Mouse (Mus musculus) midbrain, embryonic 10.5 days (tissue): ENCODE data around the gene Ccdc153. TPM values are rescaled to one million over a fixed set of nuclear protein-coding genes. Genes with fewer than 3 reads are reported as not detected.

ENCODE experiments used
- DNase-seq: peaks from one replicate; pipeline ENCODE4 v3.0.0-alpha.2; 2017; ENCODE audit warnings: low spot score
- H3K27ac ChIP-seq: fragments of 300-500 bp; sonication (generic); replicated peaks from 2 replicates; pipeline ENCODE4 v1.5.1; 2016; ENCODE audit warnings: mild to moderate bottlenecking
- H3K27me3 ChIP-seq: fragments of 300-500 bp; sonication (generic); 2 replicates; pipeline ENCODE4 v1.6.1; 2016; ENCODE audit warnings: low read depth, mild to moderate bottlenecking; ENCODE audit not compliant: poor library complexity, severe bottlenecking
- H3K36me3 ChIP-seq: fragments of 300-500 bp; sonication (generic); 2 replicates; pipeline ENCODE4 v1.6.1; 2016; ENCODE audit warnings: mild to moderate bottlenecking, moderate library complexity
- H3K4me1 ChIP-seq: fragments of 300-500 bp; sonication (generic); 2 replicates; pipeline ENCODE4 v1.6.1; 2016
- H3K4me3 ChIP-seq: fragments of 300-500 bp; sonication (generic); 2 replicates; pipeline ENCODE4 v1.5.1; 2016; ENCODE audit warnings: mild to moderate bottlenecking, moderate library complexity
- H3K9me3 ChIP-seq: fragments of 300-500 bp; sonication (generic); replicated peaks from 2 replicates; pipeline ENCODE4 v1.6.1; 2016; ENCODE audit warnings: mild to moderate bottlenecking
- WGBS: fragments of 180-500 bp; shearing (Covaris S2); methylation state at CpG from one replicate; pipeline ENCODE4 v1.1.7; 2016; 5-methylcytosine and 5-hydroxymethylcytosine counted together
- polyA plus RNA-seq: library from polyadenylated mRNA; unstranded; fragments of >200 nt; fragmentation: Nextera tagmentation; extraction: Ambion mirVana; gene quantifications from 2 replicates; pipeline ENCODE4 v1.2.1, GENCODE M21; 2016

Gene Ccdc153
- polyA plus RNA-seq, 1 experiment from 2014 or later: not detected

GRCm38 (mm10) chr9:44231609-44232008, 8.9 kb upstream of the Ccdc153 start:
- H3K27ac ChIP-seq: no peak overlapping the region
- peak overlapping the region; percentile 96; the same call in 1 of the 2 replicates for H3K4me3 ChIP-seq

GRCm38 (mm10) chr9:44233021-44233801, 7.3 kb upstream of the Ccdc153 start:
- Histone ChIP-seq H3K4me1 (peaks cover 27% of the 10 kb centered on the region), H3K36me3 (peaks cover under 1% of the 10 kb centered on the region; the same call in 1 of the 2 replicates)
- WGBS: under 1% methylated on average over 40 of the region's 40 CpGs

More at GRCm38 (mm10) chr9:44231609-44232008, 8.9 kb upstream of the Ccdc153 start:
- H3K9me3 ChIP-seq: no peaks in the 10 kb centered on the region
- DNase-seq: no peak
- no peaks in the 10 kb centered on the region for H3K27me3 ChIP-seq
- peaks cover 27% of the 10 kb centered on the region for H3K4me1 ChIP-seq
- peaks cover 8% of the 10 kb centered on the region for H3K36me3 ChIP-seq

GRCm38 (mm10) chr9:44233802-44234478, 6.5 kb upstream of the Ccdc153 start, which contains the start of gene Cbl:
TSS of gene Cbl (minus strand) at chr9:44234049.
- peaks cover 27% of the 10 kb centered on the region for H3K4me1 ChIP-seq
- H3K4me3 ChIP-seq: peak within 1 kb of the TSS; percentile 96
- H3K9me3 ChIP-seq: no peaks in the 10 kb centered on the region
- DNase-seq: peak; percentile 99
- peak within 1 kb of the TSS; percentile 94 for H3K27ac ChIP-seq
- WGBS: under 1% methylated on average over 76 of the region's 76 CpGs
- H3K36me3 ChIP-seq: no peaks in the 10 kb centered on the region
- H3K27me3 ChIP-seq: no peaks in the 10 kb centered on the region

More at GRCm38 (mm10) chr9:44233021-44233801, 7.3 kb upstream of the Ccdc153 start:
- DNase-seq: no peak
- H3K4me3 ChIP-seq: peak overlapping the region; percentile 96
- H3K9me3 ChIP-seq: no peaks in the 10 kb centered on the region
- no peaks in the 10 kb centered on the region for H3K27me3 ChIP-seq
- H3K27ac ChIP-seq: peak overlapping the region; percentile 94

GRCm38 (mm10) chr9:44234479-44235427, 5.7 kb upstream of the Ccdc153 start:
- Histone ChIP-seq H3K27me3 (no peaks in the 10 kb centered on the region), H3K9me3 (no peaks in the 10 kb centered on the region), H3K4me3 (peak overlapping the region; percentile 96), H3K4me1 (peaks cover 31% of the 10 kb centered on the region), H3K27ac (peak overlapping the region; percentile 94), H3K36me3 (no peaks in the 10 kb centered on the region)
- DNase-seq: peak; percentile 26
- 29% methylated on average over 19 of the region's 19 CpGs for WGBS

- Histone ChIP-seq H3K4me3 (no peak overlapping the region), H3K9me3 (no peaks in the 10 kb centered on the region), H3K27me3 (no peaks in the 10 kb centered on the region), H3K36me3 (no peaks in the 10 kb centered on the region), H3K27ac (no peak overlapping the region), H3K4me1 (peaks cover 34% of the 10 kb centered on the region)
- WGBS: 59% methylated on average over 4 of the region's 4 CpGs
- DNase-seq: no peak
These were observed 3.9 kb upstream of the Ccdc153 start for GRCm38 (mm10) chr9:44236601-44237000.

- Histone ChIP-seq H3K27ac (no peak overlapping the region), H3K27me3 (no peaks in the 10 kb centered on the region), H3K4me1 (peaks cover 29% of the 10 kb centered on the region), H3K9me3 (no peaks in the 10 kb centered on the region), H3K4me3 (no peak overlapping the region), H3K36me3 (no peaks in the 10 kb centered on the region)
- DNase-seq: no peak
- 81% methylated on average over 4 of the region's 4 CpGs for WGBS
These were observed 3.3 kb upstream of the Ccdc153 start for GRCm38 (mm10) chr9:44237128-44237527.

- Histone ChIP-seq H3K4me1 (peaks cover 20% of the 10 kb centered on the region), H3K4me3 (no peak overlapping the region), H3K27ac (no peak overlapping the region), H3K27me3 (no peaks in the 10 kb centered on the region), H3K9me3 (no peaks in the 10 kb centered on the region), H3K36me3 (no peaks in the 10 kb centered on the region)
- no peak for DNase-seq
- WGBS: 81% methylated on average over 17 of the region's 17 CpGs
These were observed 1.8 kb upstream of the Ccdc153 start for GRCm38 (mm10) chr9:44238501-44239190.

GRCm38 (mm10) chr9:44239447-44239846, 1.0 kb upstream of the Ccdc153 start:
- 10% methylated on average over 5 of the region's 5 CpGs for WGBS
- peaks cover 16% of the 10 kb centered on the region for H3K4me1 ChIP-seq
- no peak overlapping the region for H3K4me3 ChIP-seq
- no peaks in the 10 kb centered on the region for H3K9me3 ChIP-seq
- no peaks in the 10 kb centered on the region for H3K27me3 ChIP-seq
- H3K36me3 ChIP-seq: no peaks in the 10 kb centered on the region
- peak; percentile 66 for DNase-seq
- H3K27ac ChIP-seq: no peak overlapping the region

- Histone ChIP-seq H3K9me3 (no peaks in the 10 kb centered on the region), H3K27ac (no peak overlapping the region), H3K4me1 (peaks cover 14% of the 10 kb centered on the region), H3K27me3 (no peaks in the 10 kb centered on the region), H3K36me3 (no peaks in the 10 kb centered on the region), H3K4me3 (no peak overlapping the region)
- DNase-seq: no peak
- 50% methylated on average over 5 of the region's 5 CpGs for WGBS
These were observed 435 bp downstream of the Ccdc153 start for GRCm38 (mm10) chr9:44240911-44241310.

GRCm38 (mm10) chr9:44241418-44241817, 942 bp downstream of the Ccdc153 start:
- WGBS: 78% methylated on average over 9 of the region's 9 CpGs
- Histone ChIP-seq H3K4me1 (peaks cover 14% of the 10 kb centered on the region), H3K36me3 (no peaks in the 10 kb centered on the region), H3K9me3 (no peaks in the 10 kb centered on the region), H3K27me3 (no peaks in the 10 kb centered on the region), H3K4me3 (no peak overlapping the region), H3K27ac (no peak overlapping the region)
- no peak for DNase-seq

- no peaks in the 10 kb centered on the region for H3K36me3 ChIP-seq
- H3K4me1 ChIP-seq: peaks cover 14% of the 10 kb centered on the region
- H3K9me3 ChIP-seq: no peaks in the 10 kb centered on the region
- H3K27ac ChIP-seq: no peak overlapping the region
- no peak for DNase-seq
- H3K27me3 ChIP-seq: peaks cover 3% of the 10 kb centered on the region; the same call in 1 of the 2 replicates
- H3K4me3 ChIP-seq: no peak overlapping the region
- 73% methylated on average over 2 of the region's 2 CpGs for WGBS
These were observed 3.1 kb downstream of the Ccdc153 start for GRCm38 (mm10) chr9:44243621-44244020.

- peaks cover 27% of the 10 kb centered on the region for H3K27me3 ChIP-seq
- 85% methylated on average over 6 of the region's 6 CpGs for WGBS
- peaks cover 25% of the 10 kb centered on the region for H3K4me1 ChIP-seq
- no peaks in the 10 kb centered on the region for H3K9me3 ChIP-seq
- H3K27ac ChIP-seq: no peak overlapping the region
- no peak for DNase-seq
- no peak overlapping the region for H3K4me3 ChIP-seq
- H3K36me3 ChIP-seq: no peaks in the 10 kb centered on the region
These were observed 7.4 kb downstream of the Ccdc153 start for GRCm38 (mm10) chr9:44247907-44248306.
